Mouse (Mus musculus) c-Kit-positive CD71-positive TER-119-positive erythroid progenitor cells, embryonic 14.5 days (primary cell): ENCODE results near the gene Ttpal.
A peak's percentile ranks its signal among the peaks of the same experiment; 100 is the strongest.
"Not testable (repeated sequence)": the region's sequence is repeated elsewhere in the genome, so short reads cannot be mapped to it uniquely, and the experiment has no call there.

Experiments
- DNase-seq: peaks from one replicate; pipeline ENCODE4 v3.0.0-alpha.2; 2013; ENCODE audit warnings: low spot score

The Ttpal gene

DNA sequence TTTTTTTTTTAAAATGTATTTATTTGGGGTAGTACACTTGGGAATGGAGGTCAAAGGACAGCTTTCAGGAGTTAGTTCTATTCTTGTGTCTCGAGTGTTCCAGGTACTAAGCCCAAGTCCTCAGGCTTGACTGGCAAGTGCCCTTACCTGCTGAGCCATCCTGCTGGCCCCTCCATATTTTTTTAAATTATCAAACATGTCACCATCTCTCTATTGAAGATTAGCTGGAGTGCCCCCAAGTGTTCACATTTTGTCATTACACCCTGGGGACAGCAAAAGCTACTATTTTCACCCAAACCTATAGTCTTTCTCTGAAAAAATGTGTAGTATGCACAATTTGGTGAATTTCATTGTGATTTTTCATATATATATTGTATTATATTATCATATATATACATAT is 10.0 kb upstream of the Ttpal start:
- peak; percentile 59 for DNase-seq

DNA sequence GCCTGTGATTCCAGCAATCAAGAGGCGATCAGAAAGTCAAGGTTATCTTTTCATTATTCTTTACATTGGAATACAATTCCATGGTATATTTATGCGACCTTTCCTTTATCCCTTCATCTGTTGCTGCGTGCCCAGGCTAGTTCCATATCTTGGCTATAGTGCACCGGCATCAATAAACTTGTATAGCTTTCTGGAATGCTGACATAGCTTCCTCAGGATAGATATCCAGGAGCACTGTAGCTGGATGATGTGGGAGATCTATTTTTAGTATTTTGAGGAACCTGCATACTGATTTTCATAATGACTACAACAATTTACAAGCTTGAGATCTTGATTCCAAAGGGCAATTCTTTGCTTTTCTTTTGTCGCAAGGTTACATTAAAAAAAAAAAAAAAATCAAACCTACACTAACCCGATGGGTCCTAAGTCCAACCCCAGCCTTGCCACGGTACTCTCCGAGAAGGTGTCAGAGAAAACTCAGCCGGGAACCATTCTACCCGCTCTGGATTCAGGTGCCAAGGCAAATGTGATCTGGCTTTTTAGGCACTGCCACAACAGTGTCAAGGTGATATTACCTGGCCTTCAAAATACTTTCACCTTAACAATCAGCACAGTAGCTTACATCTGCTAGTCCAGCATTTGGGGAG is 8.4 kb upstream of the Ttpal start:
- DNase-seq, result no peak

DNA sequence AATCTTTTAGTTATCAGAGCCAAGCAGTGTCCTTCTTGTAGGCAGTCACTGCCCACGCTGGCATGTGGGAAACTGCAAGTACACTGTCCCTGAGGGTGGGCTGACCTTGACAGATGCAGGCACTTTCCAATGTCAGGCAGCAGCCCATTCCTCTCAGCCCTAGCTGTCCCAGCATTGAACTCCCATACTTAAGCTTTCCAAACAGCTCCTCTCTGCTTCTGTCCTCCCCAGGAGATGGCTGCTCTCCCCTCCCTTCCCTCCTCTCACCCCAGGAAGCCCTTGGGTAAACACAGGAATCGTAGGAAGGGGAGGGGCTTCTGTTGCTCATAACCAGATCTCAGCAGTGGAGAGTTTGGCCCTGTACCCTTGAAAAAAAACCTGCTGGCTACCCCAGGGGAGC is 7.0 kb upstream of the Ttpal start:
- no peak for DNase-seq

DNA sequence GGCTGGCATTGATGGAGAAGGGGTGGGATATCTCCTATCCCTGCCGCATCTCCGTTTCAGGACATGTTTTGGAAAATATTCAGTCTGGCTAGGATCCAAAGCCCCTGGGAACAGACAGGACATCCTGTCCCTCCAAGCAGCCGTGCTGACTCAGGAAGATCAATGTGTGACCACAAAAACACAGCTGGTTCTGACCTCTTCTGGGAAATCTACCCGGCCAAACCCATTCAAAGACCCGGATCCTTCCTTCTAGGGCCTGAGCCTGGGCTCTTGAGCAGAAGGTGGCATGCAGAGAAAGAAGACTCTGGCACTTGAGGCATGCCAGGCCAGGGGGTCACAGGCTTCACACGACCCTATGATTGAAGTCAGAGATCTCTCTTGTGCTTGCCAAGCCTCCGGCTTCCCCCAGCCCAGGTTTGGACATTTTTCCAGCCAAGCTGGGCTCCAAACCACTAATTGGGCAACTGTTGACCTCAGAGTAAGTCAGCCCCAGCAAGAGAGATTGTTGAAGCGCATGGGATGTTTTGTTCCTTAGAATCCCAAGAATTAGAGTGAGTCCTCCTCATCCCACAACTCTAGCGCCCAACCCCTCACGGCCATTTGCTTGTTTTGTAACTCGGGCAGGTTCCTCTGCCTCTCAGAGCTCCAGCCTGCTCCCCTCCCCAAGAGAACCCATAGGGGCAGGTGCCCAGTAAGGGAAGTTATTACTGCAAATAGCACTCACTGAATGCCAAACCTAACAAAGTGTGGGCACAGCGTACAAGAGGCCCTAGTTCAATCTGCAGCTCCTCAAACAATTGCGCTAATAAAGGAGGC is 5.8 kb upstream of the Ttpal start:
- no peak for DNase-seq

DNA sequence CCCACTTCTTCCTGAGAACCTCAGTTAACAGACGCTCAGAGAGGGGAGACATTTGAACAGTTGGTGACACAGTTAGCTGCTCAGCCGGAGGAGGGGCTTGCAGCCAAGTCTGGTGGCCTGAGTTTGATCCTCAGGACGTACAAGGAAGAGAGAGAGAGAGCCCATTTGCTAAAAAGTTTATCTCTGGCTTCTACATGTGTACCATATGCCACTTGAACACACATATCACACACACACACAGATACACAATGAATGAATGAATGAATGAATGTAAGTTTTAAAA is 5.3 kb upstream of the Ttpal start:
- DNase-seq, result no peak

DNA sequence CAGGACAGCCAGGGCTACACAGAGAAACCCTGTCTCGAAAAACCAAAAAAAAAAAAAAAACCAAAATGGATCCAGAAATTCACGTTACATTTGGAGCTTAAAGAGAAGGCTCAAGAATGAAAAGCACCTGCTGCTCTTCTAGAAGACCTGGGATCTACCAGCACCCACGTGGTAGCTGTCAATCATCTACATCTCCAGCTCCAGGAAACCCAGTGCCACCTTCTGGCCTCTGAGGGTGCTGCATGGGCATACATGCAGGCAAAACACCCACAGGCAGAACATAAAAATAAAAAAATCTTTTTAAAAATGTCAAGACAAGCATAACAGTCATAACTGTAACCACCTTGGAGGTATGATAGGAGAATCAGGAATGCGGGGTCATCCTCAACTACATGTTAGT is 4.5 kb upstream of the Ttpal start:
- DNase-seq, result peak; percentile 64

DNA sequence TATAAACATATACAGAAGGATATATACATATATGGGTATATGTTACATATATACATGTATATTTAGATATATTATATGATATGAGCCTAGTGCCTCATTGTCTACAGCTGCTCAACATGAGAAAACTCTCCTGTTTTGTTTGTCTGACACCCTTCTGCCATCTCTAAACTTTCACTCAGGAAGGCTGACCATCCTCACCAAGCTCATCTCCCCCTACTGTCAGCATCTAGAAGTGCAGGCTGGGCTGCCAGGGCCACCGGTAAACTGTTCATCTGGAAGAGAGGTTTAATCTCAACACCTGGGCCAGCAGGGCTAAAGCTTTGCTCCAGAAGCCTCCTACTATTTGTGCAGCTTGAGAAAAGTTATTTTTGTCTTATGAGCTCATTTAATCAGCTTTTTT is 2.9 kb upstream of the Ttpal start:
- DNase-seq, result no peak

DNA sequence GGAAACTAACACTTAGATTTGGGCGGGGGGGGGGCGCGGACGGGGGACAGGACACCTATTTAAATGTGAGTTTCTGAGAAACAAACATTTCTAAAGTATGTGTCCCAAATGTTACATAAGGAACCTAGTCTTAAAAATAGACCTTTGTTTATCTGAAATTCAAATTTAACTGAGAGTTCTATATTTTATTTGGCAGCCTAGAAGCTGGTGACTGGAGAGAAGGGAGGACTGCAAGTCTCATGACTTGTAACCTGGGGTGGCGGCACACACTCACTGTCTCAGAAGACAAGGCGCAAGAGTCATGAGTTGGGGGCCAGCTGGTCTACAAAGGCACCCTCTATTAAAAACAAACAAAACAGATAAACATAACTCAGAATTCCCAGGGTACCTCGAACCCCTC is 1.0 kb upstream of the Ttpal start:
- no peak for DNase-seq

DNA sequence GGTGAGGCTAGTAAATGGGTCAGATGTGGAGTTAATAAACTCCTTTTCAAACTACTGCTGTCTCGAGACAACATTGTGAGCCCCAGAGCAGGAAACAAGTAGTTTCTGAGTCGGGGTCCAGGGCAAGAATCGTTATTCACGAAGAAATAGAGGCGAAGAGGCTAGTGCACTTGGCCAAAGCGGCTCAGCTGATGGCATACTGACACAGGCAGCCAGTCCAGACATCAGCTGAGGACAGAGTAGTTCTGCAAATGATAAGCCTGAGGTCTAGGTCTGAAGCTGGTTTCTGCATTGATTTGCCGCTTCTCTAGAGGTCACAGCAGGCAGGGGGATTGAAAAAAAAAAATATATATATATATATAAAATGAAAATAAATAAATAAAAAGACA is 408 bp upstream of the Ttpal start:
- no peak for DNase-seq

DNA sequence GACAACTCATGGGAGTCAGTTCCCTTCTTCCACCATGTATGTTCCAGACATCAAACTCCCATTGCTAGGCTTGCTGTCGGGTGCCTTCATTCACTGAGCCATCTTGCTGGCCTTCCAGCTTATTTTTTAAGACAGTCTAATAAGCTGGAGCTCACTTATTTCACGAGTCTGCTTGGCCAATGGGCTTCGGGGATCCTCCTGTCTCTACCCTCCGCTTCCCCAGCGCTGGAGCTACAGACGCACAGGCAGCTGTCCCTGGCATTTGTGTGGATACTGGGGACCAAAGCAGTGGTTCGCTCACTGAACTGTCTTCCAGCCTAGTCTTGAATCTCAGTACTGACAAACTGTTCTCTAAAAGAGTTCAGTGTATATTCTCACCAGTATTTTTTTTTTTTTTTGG is 4.0 kb downstream of the Ttpal start:
- DNase-seq, result no peak

DNA sequence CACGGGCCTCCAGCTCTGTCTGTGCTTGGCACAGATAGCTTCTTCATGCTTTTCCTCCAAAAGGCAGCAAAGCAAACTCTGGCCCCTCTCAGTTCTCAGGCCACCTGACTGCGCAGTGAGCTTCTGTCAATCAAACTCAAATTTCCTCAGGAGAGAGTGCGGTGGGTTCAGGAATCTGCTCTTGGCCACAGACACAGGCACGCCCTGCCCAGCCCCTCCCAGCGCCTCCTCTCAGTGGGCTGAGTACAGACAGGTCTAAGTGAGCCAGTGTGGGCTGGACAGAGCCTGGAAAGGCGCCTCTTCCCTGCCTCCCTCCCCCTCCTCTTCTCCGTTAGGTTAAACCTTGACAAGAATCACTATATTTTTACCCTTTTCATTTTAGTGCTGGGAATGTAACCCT is 5.9 kb downstream of the Ttpal start:
- no peak for DNase-seq

DNA sequence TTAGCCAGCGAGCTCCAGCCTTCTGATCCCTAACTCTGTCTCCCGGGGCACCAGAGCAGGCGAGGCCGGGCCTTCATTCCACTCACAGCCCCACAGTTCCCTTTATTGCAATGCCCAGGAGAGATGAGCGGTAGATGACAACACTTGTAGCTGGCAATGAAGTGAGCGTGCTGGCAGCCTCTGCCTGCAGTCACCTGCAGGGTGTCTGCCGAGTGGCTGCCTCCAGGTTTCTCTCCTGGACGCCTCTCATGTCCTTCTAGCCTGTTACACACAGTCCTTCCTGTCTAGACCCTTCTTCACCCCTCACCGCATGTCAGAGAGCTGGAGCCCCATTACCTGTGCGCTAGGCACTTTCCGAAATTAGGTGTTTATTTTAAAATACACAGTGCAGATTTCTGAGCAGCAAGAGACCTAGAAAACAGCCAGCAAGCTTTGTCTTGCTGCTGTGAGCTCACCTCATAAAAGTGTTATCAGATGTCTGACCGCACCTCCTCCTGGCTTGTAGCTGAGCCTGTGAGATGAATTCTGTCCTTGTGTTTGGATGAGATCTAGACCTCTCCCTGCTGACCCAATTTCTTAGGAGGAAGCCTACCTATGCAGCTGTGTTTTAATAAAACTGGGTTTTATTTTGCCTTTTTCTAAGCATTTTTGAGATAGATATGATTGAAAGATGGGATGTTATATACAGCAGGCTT is 7.3 kb downstream of the Ttpal start:
- no peak for DNase-seq

DNA sequence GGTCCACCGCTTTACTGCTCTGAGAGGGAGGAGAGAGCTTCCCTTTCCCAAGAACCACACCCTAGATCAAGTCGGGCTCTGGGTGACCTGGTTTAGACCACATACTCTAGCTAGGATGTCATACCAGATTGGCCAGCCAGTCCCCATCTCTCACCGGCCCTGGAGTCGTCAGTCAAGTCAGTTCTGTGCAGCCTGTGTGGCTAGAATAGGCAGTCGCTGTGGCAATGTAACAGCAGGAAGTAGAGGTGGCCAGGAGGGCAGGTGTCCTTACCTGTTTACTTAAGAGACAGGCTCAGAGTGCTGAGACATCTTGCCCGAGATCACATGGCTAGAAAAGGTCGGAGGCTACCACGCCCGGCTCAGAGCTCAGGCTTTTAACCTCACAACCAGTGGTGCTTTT is 9.1 kb downstream of the Ttpal start:
- DNase-seq, result no peak

DNA sequence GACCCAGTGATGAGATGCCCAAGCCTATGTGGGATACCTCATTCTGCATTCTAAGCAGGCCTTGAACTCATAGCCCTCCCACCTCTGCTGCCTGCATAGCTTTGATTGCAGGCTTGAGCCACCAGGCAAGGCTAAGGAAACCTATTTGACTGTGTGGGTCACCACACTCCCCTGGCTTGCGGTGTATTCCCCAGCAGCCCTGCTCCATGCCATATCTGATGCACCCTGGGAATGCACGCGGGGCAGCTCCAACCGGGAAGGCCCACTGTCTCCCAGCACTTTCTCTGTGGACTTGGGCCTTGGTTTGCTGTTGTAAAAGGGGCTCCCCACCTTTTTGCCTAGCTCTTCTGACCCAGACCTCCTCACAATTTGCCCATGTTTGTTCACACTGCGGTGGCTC is 11.1 kb downstream of the Ttpal start:
- DNase-seq, result no peak

DNA sequence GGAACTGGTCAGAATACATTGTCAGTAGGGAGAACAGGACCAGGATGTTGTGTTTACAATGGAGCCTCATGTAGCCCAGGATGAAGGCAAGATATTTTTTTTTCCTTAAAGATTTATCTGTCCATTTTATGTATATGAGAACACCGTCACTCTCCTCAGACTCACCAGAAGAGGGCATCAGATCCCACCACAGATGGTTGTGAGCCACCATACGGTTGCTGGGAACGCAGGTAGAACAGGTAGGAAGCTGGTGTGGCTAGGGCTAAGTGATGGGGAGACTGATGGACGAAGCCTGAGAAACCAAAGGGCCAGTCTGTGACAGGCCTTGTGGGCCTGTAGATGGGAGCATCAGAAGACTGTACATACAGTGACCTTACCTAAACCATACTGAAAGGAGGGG is 11.9 kb downstream of the Ttpal start:
- no peak for DNase-seq

DNA sequence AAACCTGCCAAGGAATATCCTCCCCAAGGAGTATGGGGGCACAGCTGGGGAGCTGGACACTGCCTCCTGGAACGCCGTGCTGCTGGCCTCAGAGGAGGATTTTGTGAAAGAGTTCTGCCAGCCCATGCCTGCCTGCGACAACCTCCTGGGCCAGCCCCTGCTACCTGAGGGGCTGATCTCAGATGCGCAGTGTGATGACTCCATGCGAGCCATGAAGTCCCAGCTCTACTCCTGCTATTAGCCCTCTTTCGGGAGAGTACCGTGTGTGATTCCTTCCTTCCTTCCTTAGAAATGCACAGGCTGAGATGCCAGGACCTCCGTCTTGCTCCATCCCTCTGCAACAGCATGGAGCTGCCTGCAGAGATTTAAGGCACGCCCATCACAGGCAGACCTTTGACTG is 13.3 kb downstream of the Ttpal start:
- no peak for DNase-seq

DNA sequence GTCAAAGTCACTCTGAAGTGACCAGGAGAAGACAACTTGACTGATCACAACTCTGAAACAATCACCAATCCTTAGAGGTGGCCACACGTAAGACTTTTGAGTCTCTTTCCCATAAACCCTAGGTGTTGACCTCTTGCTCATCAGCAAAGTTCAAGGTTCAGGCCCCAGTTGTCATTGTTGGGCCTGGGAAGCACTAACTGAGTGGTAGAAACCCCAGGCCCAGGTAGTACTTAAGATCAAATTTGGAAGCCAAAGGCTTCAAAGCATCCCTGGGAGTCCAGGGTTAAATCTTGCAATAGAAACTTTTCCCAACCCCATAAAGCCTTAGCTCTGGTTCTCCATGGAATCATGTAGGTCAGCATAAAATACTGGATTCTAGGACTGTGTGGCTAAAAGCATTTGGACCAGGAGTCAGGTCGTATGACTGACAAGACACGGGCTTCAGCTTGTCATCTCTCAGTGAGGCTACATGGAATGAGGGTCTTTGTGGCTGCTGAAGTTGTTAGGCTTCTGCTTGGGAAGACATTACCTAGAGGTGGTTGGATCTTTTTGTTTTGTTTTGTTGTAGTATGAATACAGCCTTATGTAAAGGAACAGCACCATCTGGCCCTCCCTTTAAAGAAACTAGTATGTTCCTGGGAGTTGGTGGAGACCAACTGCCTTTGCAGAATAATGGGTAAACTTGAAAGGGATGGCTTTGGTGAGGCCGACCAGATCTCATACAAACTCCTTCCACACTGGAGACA is 14.0 kb downstream of the Ttpal start:
- no peak for DNase-seq

DNA sequence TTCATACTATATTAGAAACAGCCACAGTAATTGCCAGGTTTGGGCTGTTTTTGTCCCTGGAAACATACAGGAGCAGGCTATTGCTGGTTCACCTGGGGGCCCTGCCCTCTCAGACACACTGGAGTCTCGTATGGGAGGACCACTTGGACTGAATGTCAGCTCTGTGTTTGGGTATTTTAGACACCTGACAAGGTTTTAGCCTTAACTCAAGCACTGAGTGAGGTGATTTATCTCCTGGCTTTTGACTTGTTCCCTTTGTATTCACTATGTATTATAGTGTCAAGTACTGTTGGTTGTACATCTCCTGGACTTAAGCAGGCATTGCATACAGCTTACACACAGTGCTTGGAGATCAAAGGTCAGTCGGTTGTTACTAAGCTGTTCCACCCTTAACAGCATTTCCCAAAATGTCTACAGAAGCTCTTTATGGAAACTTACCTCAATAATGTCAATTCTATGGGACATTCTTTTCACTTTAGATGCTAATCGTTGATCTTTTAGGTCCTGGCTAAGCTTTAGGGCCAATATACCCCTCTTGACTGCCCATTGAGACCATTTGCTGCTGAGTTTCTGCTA is 14.6 kb downstream of the Ttpal start:
- no peak for DNase-seq

DNA sequence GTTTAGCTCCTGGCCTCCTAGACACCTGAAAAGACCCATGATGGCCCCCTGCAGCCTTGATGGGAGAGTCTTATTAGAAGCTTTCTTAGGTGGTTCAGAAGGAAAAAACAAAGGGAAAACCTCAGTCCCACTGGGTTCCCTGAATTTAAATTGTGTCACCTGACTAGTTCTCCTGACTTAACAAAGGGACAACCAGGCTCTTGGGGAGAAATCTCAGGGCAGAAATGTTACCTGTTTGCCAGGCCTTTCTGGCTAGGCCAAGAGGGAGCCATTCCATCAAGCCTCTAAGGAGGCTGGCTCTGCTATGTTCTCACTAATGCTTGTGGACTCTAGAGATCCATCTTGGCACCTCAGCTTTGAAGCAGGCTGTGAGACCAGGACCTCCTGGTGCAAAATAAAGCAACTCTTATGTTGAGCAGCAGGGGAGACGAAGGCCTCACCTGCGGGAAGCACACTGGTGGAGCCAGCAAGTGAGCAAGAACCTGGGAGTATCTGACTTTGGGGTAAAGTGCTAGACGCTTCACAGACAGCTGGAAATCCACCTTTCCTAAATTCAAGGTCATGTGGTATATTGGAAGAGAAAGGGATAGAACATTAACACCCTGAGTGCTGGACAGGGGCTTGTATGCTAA is 15.2 kb downstream of the Ttpal start:
- no peak for DNase-seq

DNA sequence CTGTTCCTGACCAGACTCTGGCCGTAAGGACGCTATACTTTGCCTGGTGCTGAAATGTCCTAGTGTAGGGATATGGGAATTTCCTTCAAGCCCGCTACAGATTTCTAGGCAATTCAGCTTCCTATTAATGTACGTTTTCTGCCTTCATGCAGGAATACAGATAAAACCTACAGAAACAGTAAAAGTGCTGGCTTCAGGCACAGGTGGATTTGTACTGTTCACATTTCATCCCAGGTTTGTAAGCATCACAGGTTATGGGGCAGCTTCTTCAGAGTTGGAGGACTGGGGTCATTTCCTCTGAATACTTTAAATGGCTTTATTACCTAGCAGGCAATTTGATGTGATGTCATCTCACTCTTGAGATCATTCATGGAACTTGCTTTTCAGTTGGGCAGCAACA is 15.8 kb downstream of the Ttpal start:
- DNase-seq, result no peak

DNA sequence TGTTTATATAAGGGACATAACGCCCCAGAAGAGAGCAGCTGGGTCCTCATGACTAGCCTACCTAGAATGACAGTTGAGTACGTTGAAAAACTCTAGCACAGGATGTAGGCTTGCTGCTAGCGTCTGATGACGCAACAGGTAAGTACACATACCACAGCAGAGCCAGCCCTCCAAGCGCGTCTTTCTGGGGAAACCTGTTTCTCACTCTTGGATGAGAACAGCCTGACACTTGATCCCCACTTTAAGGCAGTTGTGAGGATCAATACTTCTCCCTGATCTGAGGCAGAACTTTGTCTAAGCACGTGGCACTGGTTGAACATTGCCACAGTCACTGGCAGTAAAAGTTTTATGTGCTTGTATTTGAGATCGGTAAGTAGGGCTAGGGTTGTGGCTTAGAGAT is 18.3 kb downstream of the Ttpal start:
- no peak for DNase-seq

DNA sequence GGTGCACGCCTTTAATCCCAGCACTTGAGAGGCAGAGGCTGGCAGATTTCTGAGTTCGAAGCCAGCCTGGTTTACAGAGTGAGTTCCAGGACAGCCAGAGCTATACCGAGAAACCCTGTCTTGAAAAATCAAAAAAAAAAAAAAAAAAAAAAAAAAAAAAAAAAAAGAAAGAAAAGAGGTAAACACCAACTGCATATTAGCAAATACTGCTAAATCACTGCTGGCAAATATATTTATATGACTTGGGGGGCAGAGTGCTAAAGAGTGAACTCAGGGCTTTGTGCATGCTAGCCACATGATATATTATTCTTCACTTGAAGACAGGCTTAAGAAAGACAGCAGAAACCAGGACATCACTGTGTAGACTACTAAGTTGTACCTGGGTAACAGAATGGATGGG is 19.3 kb downstream of the Ttpal start:
- not testable (repeated sequence) for DNase-seq
